Mouse (Mus musculus): Measurements from ENCODE around the gene Gm3468. TPM values are rescaled to one million over a fixed set of nuclear protein-coding genes. Genes with fewer than 3 reads are reported as not detected.

The Gm3468 gene
- 0.36 and 0.69 TPM in 2 replicates for polyA plus RNA-seq (2015; fragmentation: Nextera tagmentation; extraction: Ambion mirVana)

DNA sequence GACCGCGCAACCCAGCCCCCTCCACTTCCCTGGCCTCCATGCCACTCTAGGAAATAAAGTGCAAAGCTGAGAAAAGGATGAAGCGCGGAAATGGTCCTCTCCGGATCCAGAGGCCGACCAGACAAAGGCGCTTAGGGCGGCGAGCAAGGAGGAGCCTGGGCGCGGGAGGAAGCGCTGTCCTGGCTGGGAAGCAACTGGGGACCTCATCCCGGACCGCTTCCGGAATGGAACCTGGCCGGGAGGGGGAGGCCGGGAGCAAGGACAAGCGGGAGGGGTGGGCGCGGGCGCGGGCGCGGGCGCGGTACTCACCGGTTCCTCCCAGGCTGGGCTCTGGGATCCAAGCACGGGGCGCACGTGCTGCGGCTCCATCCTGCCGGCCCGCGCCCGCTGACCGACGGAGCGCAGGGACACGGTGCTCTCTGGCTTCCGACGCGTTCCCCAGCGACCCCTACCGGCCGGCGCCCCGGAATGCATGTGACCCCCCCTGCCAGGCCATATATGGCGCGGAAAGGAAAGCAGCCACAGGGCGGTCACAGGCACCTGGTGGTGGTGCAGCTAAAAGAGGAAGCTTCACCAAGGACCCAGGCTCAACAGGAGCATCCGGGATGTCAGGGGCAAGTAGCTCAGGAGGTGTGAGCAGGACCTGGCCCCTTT, at the start of gene Gm3468:
Gm3468 (minus strand) TSS at position 394 of the 654 bp plus-strand sequence.

GRCm38 (mm10) chr14:6125707-6126106, 17.2 kb upstream of the Gm3468 start, which contains the start of gene Gm3476:
TSS of gene Gm3476 (minus strand) at chr14:6125807.

DNA sequence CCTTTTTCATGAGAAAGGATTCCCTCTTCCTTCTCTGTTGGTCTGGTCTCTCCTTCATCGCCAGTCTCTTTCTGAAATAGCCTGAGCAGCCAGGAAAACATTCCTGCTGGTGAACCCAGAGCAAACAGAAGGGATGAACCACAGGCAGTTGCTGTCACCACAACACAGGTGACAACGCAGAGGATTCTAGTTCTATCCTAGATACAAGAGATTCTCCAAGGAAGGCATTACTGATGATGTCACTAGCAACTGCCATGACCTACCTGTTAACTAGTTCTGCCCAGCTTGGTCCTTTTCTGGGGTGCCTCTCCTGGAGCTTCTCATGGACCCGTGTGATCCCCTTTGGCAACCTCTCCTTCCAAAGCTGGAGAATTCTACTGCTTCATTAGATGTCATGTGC, 14.6 kb downstream of the Gm3468 start, which contains the start of gene Gm8206:
Gm8206 (minus strand) TSS at position 101 of the 400 bp plus-strand sequence.

DNA sequence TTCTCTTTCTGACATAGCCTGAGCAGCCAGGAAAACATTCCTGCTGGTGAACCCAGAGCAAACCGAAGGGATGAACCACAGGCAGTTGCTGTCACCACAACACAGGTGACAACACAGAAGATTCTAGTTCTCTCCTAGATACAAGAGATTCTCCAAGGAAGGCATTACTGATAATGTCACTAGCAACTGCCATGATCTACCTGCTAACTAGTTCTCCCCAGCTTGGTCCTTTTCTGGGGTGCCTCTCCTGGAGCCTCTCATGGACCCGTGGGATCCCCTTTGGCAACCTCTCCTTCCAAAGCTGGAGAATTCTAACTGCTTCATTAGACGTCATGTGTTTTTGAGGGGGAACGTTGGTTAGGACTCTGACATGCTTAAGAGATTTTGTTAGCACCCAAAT, 50.3 kb downstream of the Gm3468 start, which contains the start of gene Gm6337:
Gm6337 (minus strand) TSS at position 101 of the 400 bp plus-strand sequence.

Other genes with a start within 250 kb of the Gm3468 start
- gene Gm8237, start 228.3 kb downstream of the Gm3468 start, polyA plus RNA-seq (2015; fragmentation: Nextera tagmentation; extraction: Ambion mirVana): 0.32 TPM in 1 of 2 replicates, not detected in the other
- 0.40 and 0.50 TPM in 2 replicates for gene Gm3248, start 146.9 kb downstream of the Gm3468 start, polyA plus RNA-seq (2015; fragmentation: Nextera tagmentation; extraction: Ambion mirVana)
- not detected in 2 replicates for gene Gm3453, start 129.5 kb downstream of the Gm3468 start, polyA plus RNA-seq (2015; fragmentation: Nextera tagmentation; extraction: Ambion mirVana)
- gene Gm6337, start 50.4 kb downstream of the Gm3468 start, polyA plus RNA-seq (2015; fragmentation: Nextera tagmentation; extraction: Ambion mirVana): not detected in 2 replicates
- gene Gm8206, start 14.7 kb downstream of the Gm3468 start, polyA plus RNA-seq (2015; fragmentation: Nextera tagmentation; extraction: Ambion mirVana): 0.11 and 0.60 TPM in 2 replicates
- gene Gm3476, start 17.1 kb upstream of the Gm3468 start, polyA plus RNA-seq (2015; fragmentation: Nextera tagmentation; extraction: Ambion mirVana): not detected in 2 replicates
- not detected in 2 replicates for gene Gm21560, start 110.6 kb upstream of the Gm3468 start, polyA plus RNA-seq (2015; fragmentation: Nextera tagmentation; extraction: Ambion mirVana)
- 0.26 and 1.2 TPM in 2 replicates for gene Gm3411, start 178.6 kb upstream of the Gm3468 start, polyA plus RNA-seq (2015; fragmentation: Nextera tagmentation; extraction: Ambion mirVana)
- not detected in 2 replicates for gene Gm21103, start 196.2 kb upstream of the Gm3468 start, polyA plus RNA-seq (2015; fragmentation: Nextera tagmentation; extraction: Ambion mirVana)
- gene Gm3618, start 235.0 kb upstream of the Gm3468 start, polyA plus RNA-seq (2015; fragmentation: Nextera tagmentation; extraction: Ambion mirVana): not detected in 2 replicates

Measured in adrenal gland, postnatal 0 days (tissue).